Mouse (Mus musculus) spleen, postnatal 4 days (tissue): ENCODE results near the gene Fancd2os.

ENCODE experiments used
- DNase-seq, 2 experiments: peaks; one replicate each; pipeline ENCODE4 v3.0.0; 2022; ENCODE audit warnings: low spot score in 2 of 2

The Fancd2os gene

GRCm38 (mm10) chr6:113600543-113601139 lies at the start of gene Fancd2os:
Fancd2os (minus strand) TSS chr6:113600715.
- no peak for DNase-seq

- DNase-seq: no peak
Measured at GRCm38 (mm10) chr6:113650197-113650640, 49.7 kb upstream of the Fancd2os start.

GRCm38 (mm10) chr6:113649346-113650196 lies 49.1 kb upstream of the Fancd2os start:
- DNase-seq: no peak

GRCm38 (mm10) chr6:113644808-113645207 lies 44.3 kb upstream of the Fancd2os start:
- no peak for DNase-seq

- DNase-seq: no peak
Measured at GRCm38 (mm10) chr6:113643967-113644366, 43.5 kb upstream of the Fancd2os start.

GRCm38 (mm10) chr6:113643021-113643420 lies 42.5 kb upstream of the Fancd2os start:
- DNase-seq: no peak

GRCm38 (mm10) chr6:113642605-113643004 lies 42.1 kb upstream of the Fancd2os start:
- DNase-seq: no peak

GRCm38 (mm10) chr6:113639201-113639600 lies 38.7 kb upstream of the Fancd2os start:
- no peak for DNase-seq

- DNase-seq: peak; percentile 95 to 98
Measured at GRCm38 (mm10) chr6:113638302-113639040, 38.0 kb upstream of the Fancd2os start, which contains the start of gene Irak2. Irak2 (plus strand) TSS chr6:113638467.

- no peak for DNase-seq
Measured at GRCm38 (mm10) chr6:113632863-113633262, 32.3 kb upstream of the Fancd2os start.

GRCm38 (mm10) chr6:113630322-113630721 lies 29.8 kb upstream of the Fancd2os start:
- no peak for DNase-seq

GRCm38 (mm10) chr6:113624989-113625770 lies 24.7 kb upstream of the Fancd2os start:
- DNase-seq: no peak

GRCm38 (mm10) chr6:113623941-113624751 lies 23.6 kb upstream of the Fancd2os start, which contains the start of gene Vhl:
Vhl (plus strand) TSS chr6:113623959.
- DNase-seq: peak; percentile 84 to 95

- DNase-seq: no peak
Measured at GRCm38 (mm10) chr6:113623386-113623785, 22.9 kb upstream of the Fancd2os start.

- DNase-seq: no peak
Measured at GRCm38 (mm10) chr6:113615489-113615888, 15.0 kb upstream of the Fancd2os start.

GRCm38 (mm10) chr6:113614997-113615396 lies 14.5 kb upstream of the Fancd2os start:
- DNase-seq: no peak

GRCm38 (mm10) chr6:113614152-113614551 lies 13.6 kb upstream of the Fancd2os start:
- no peak for DNase-seq

- DNase-seq: no peak
Measured at GRCm38 (mm10) chr6:113612258-113612969, 11.9 kb upstream of the Fancd2os start.

- DNase-seq: no peak
Measured at GRCm38 (mm10) chr6:113609293-113609692, 8.8 kb upstream of the Fancd2os start.

- no peak for DNase-seq
Measured at GRCm38 (mm10) chr6:113608871-113609270, 8.4 kb upstream of the Fancd2os start.
